Mouse (Mus musculus) stomach, embryonic 16.5 days (tissue): Measurements from ENCODE around the gene Tagln3. TPM values are rescaled to one million over a fixed set of nuclear protein-coding genes. Genes with fewer than 3 reads are reported as not detected.

Experiments
- ATAC-seq: fragments of 200-750 bp; cut with Nextera tagmentation; 2 replicates; pipeline ENCODE4 v1.8.0; 2017; ENCODE audit warnings: moderate number of reproducible peaks, moderate TSS enrichment; ENCODE audit not compliant: insufficient read depth, low FRiP score
- H3K27ac ChIP-seq: fragments of 300-500 bp; sonication (generic); 2 replicates; pipeline ENCODE4 v1.5.1; 2014; ENCODE audit warnings: low read length
- H3K27me3 ChIP-seq: fragments of 300-500 bp; sonication (generic); 2 replicates; pipeline ENCODE4 v1.6.1; 2014; ENCODE audit warnings: low read length, control low read depth, mixed read lengths; ENCODE audit not compliant: control insufficient read depth, insufficient read depth
- H3K36me3 ChIP-seq: fragments of 300-500 bp; sonication (generic); 2 replicates; pipeline ENCODE4 v1.6.1; 2014; ENCODE audit warnings: low read length; ENCODE audit not compliant: control insufficient read depth, insufficient read depth
- H3K4me1 ChIP-seq: fragments of 300-500 bp; sonication (generic); 2 replicates; pipeline ENCODE4 v1.6.1; 2014; ENCODE audit warnings: low read length, control low read depth, mixed read lengths; ENCODE audit not compliant: control insufficient read depth, insufficient read depth
- H3K4me2 ChIP-seq: fragments of 300-500 bp; sonication (generic); 2 replicates; pipeline ENCODE4 v1.6.1; 2014; ENCODE audit warnings: low read depth, low read length, mixed read lengths
- H3K4me3 ChIP-seq: fragments of 300-500 bp; sonication (generic); replicated peaks from 2 replicates; pipeline ENCODE4 v1.5.1; 2014; ENCODE audit warnings: mild to moderate bottlenecking, low read length
- H3K9ac ChIP-seq: fragments of 300-500 bp; sonication (generic); 2 replicates; pipeline ENCODE4 v1.6.1; 2014; ENCODE audit warnings: low read length
- H3K9me3 ChIP-seq: fragments of 300-500 bp; sonication (generic); replicated peaks from 2 replicates; pipeline ENCODE4 v1.6.1; 2016; ENCODE audit warnings: low read length, control low read depth; ENCODE audit not compliant: control insufficient read depth
- WGBS: fragments of 180-500 bp; shearing (Covaris S2); extraction: QIAGEN DNeasy Blood & Tissue Kit; methylation state at CpG from one replicate; pipeline ENCODE4 v1.1.7; 2014; 5-methylcytosine and 5-hydroxymethylcytosine counted together
- polyA plus RNA-seq: library from polyadenylated mRNA; unstranded; fragments of >200 nt; fragmentation: Nextera tagmentation; extraction: Ambion mirVana; gene quantifications from 2 replicates; pipeline ENCODE4 v1.2.1, GENCODE M21; 2015

The Tagln3 gene
- polyA plus RNA-seq, 1 experiment from 2014 or later, result 21.6 TPM

DNA sequence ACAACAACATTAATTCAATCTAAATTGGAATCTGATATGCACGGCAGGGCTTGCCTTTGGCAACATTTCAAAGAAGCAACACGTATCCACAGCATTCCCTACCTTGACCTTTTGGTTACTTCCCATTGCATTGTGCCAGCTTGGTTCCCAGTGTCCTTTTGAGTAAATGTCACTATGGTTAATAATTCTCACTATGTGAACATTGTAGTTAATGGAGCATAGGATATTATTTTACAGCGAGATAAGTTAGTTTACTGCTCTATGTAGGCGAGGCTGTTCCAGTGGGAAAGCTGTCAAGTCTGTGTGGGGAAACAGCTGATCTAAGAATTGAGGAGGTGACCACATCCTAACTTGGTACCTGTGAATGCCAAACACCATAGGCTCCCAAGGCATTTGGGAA is 54.4 kb downstream of the Tagln3 start:
- Histone ChIP-seq H3K9ac (no peak overlapping the region), H3K9me3 (no peaks in the 10 kb centered on the region), H3K27ac (no peak overlapping the region), H3K4me2 (no peak overlapping the region), H3K4me1 (no peaks in the 10 kb centered on the region), H3K4me3 (no peak overlapping the region), H3K27me3 (no peaks in the 10 kb centered on the region), H3K36me3 (no peaks in the 10 kb centered on the region)
- 46% methylated on average over 4 of the region's 4 CpGs for WGBS
- peak; percentile 77 for ATAC-seq

DNA sequence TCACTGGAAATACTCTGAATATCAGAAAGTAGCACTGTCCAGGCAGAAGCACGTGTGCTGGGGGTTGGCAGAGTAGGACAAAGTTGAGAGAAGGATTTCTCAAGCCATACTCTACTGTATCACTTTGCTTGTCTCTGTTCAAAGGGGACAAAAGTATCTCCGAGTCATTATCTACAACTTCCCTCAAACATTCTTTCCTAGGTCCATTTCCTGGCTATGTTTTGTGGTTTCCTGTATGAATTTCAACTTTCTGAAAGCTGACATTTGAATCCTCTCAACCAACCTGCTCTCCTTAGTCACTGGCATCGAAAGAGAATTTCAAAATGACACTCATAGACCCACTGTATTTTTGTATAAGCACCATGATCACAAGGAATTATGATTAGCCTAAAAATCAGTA is 56.2 kb downstream of the Tagln3 start:
- no peaks in the 10 kb centered on the region for H3K36me3 ChIP-seq
- no peak overlapping the region for H3K9ac ChIP-seq
- H3K27me3 ChIP-seq, result no peaks in the 10 kb centered on the region
- H3K4me1 ChIP-seq, result no peaks in the 10 kb centered on the region
- no peak overlapping the region for H3K4me3 ChIP-seq
- no peak overlapping the region for H3K27ac ChIP-seq
- no peak for ATAC-seq
- WGBS, result 76% methylated on average over 3 of the region's 3 CpGs
- no peak overlapping the region for H3K4me2 ChIP-seq
- H3K9me3 ChIP-seq, result no peaks in the 10 kb centered on the region

GRCm38 (mm10) chr16:45666136-45666535 is 58.3 kb downstream of the Tagln3 start:
- ATAC-seq, result no peak
- Histone ChIP-seq H3K27ac (no peak overlapping the region), H3K27me3 (no peaks in the 10 kb centered on the region), H3K4me2 (no peak overlapping the region), H3K9me3 (no peaks in the 10 kb centered on the region), H3K36me3 (no peaks in the 10 kb centered on the region), H3K9ac (no peak overlapping the region), H3K4me3 (no peak overlapping the region), H3K4me1 (no peaks in the 10 kb centered on the region)
- WGBS, result 70% methylated on average over 2 of the region's 2 CpGs

DNA sequence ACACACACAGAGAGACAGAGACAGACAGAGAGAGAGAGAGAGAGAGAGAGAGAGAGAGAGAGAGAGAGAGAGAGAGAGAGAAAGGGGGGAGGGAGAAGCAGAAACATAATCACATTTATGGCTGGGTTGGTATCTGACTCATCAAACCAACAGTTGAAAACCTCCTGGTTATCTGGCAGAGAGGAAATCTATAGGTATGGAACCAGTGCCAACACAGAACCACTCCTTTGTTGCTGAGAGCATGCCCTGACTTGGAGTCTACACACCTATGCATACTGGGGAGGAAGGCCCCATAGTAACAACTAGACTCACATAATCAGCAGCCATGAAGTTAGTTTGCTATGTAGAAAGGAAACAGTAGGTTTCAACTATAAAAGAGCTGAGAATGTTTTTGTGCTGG is 62.0 kb downstream of the Tagln3 start:
- Histone ChIP-seq H3K9ac (no peak overlapping the region), H3K27ac (no peak overlapping the region), H3K4me2 (no peak overlapping the region), H3K4me1 (no peaks in the 10 kb centered on the region), H3K9me3 (no peaks in the 10 kb centered on the region), H3K27me3 (no peaks in the 10 kb centered on the region), H3K36me3 (no peaks in the 10 kb centered on the region), H3K4me3 (no peak overlapping the region)
- no peak for ATAC-seq

Other genes starting within 250 kb of the Tagln3 start
- 0.68 and 0.90 TPM in 2 replicates for gene Gm609, start 231.6 kb downstream of the Tagln3 start, polyA plus RNA-seq
- 0.85 and 1.6 TPM in 2 replicates for gene Gm17783, start 192.6 kb downstream of the Tagln3 start, polyA plus RNA-seq
- gene Slc9c1, start 189.3 kb downstream of the Tagln3 start, polyA plus RNA-seq, result not detected in 2 replicates
- gene Gcsam, start 114.2 kb downstream of the Tagln3 start, polyA plus RNA-seq, result 0.20 and 0.48 TPM in 2 replicates
- 5.3 and 5.4 TPM in 2 replicates for gene BC016579, start 70.5 kb downstream of the Tagln3 start, polyA plus RNA-seq
- gene Tmprss7, start 30.9 kb downstream of the Tagln3 start, polyA plus RNA-seq, result 0.26 and 0.29 TPM in 2 replicates
- 25.6 and 26.7 TPM in 2 replicates for gene Abhd10, start 18.3 kb upstream of the Tagln3 start, polyA plus RNA-seq
- gene Phldb2, start 229.0 kb upstream of the Tagln3 start, polyA plus RNA-seq, result 25.7 and 28.3 TPM in 2 replicates